Mouse (Mus musculus): Measurements from ENCODE around the gene Uqcr10. TPM values are rescaled to one million over a fixed set of nuclear protein-coding genes. Genes with fewer than 3 reads are reported as not detected.

Gene Uqcr10
- polyA plus RNA-seq, 1 experiment from 2014 or later, result 713 TPM

- peaks cover 7% of the 10 kb centered on the region; the same call in 1 of the 2 replicates for H3K36me3 ChIP-seq
- no peak overlapping the region for H3K27ac ChIP-seq
- no peaks in the 10 kb centered on the region for H3K27me3 ChIP-seq (replicated peaks)
- WGBS (ENCODE audit: insufficient replicate concordance), result 76% methylated on average over 7 of the region's 7 CpGs
- no peaks in the 10 kb centered on the region for H3K9me3 ChIP-seq (replicated peaks)
- no peak for ATAC-seq
- no peak overlapping the region for H3K4me2 ChIP-seq
- H3K4me1 ChIP-seq, result no peaks in the 10 kb centered on the region
- no peak overlapping the region for H3K9ac ChIP-seq
- no peak overlapping the region for H3K4me3 ChIP-seq
Measured at GRCm38 (mm10) chr11:4731781-4732180, 27.6 kb upstream of the Uqcr10 start.

- Histone ChIP-seq H3K36me3 (peaks cover 12% of the 10 kb centered on the region; the same call in 1 of the 2 replicates), H3K9ac (no peak overlapping the region), H3K4me3 (no peak overlapping the region), H3K4me2 (no peak overlapping the region), H3K4me1 (no peaks in the 10 kb centered on the region), H3K9me3 (replicated peaks) (no peaks in the 10 kb centered on the region), H3K27me3 (replicated peaks) (no peaks in the 10 kb centered on the region), H3K27ac (no peak overlapping the region)
- WGBS (ENCODE audit: insufficient replicate concordance), result 73% methylated on average over 5 of the region's 5 CpGs
- ATAC-seq, result no peak
Measured at GRCm38 (mm10) chr11:4730913-4731312, 26.8 kb upstream of the Uqcr10 start.

GRCm38 (mm10) chr11:4730096-4730495 is 26.0 kb upstream of the Uqcr10 start:
- Histone ChIP-seq H3K27ac (no peak overlapping the region), H3K27me3 (replicated peaks) (no peaks in the 10 kb centered on the region), H3K4me1 (no peaks in the 10 kb centered on the region), H3K4me2 (no peak overlapping the region), H3K9me3 (replicated peaks) (no peaks in the 10 kb centered on the region), H3K4me3 (no peak overlapping the region), H3K36me3 (peaks cover 12% of the 10 kb centered on the region; the same call in 1 of the 2 replicates), H3K9ac (no peak overlapping the region)
- no peak for ATAC-seq
- 76% methylated on average over 6 of the region's 6 CpGs for WGBS (ENCODE audit: insufficient replicate concordance)

- no peak overlapping the region for H3K4me2 ChIP-seq
- 53% methylated on average over 12 of the region's 12 CpGs for WGBS (ENCODE audit: insufficient replicate concordance)
- no peak overlapping the region for H3K9ac ChIP-seq
- no peaks in the 10 kb centered on the region for H3K27me3 ChIP-seq (replicated peaks)
- peaks cover 12% of the 10 kb centered on the region for H3K36me3 ChIP-seq
- no peaks in the 10 kb centered on the region for H3K4me1 ChIP-seq
- no peak overlapping the region for H3K27ac ChIP-seq
- ATAC-seq, result no peak
- no peak overlapping the region for H3K4me3 ChIP-seq
- no peaks in the 10 kb centered on the region for H3K9me3 ChIP-seq (replicated peaks)
Measured at GRCm38 (mm10) chr11:4729603-4730002, 25.5 kb upstream of the Uqcr10 start.

GRCm38 (mm10) chr11:4721728-4722127 is 17.6 kb upstream of the Uqcr10 start:
- ATAC-seq, result no peak
- WGBS (ENCODE audit: insufficient replicate concordance), result 78% methylated on average over 8 of the region's 8 CpGs
- H3K9me3 ChIP-seq (replicated peaks), result no peaks in the 10 kb centered on the region
- no peaks in the 10 kb centered on the region; the same call in 1 of the 2 replicates for H3K4me1 ChIP-seq
- H3K4me2 ChIP-seq, result no peak overlapping the region
- H3K4me3 ChIP-seq, result no peak overlapping the region
- H3K27ac ChIP-seq, result no peak overlapping the region
- no peaks in the 10 kb centered on the region for H3K27me3 ChIP-seq (replicated peaks)
- no peak overlapping the region for H3K9ac ChIP-seq
- H3K36me3 ChIP-seq, result peaks cover 12% of the 10 kb centered on the region

GRCm38 (mm10) chr11:4720900-4721580 is 16.9 kb upstream of the Uqcr10 start:
- 66% methylated on average over 7 of the region's 7 CpGs for WGBS (ENCODE audit: insufficient replicate concordance)
- Histone ChIP-seq H3K4me2 (no peak overlapping the region), H3K4me1 (no peaks in the 10 kb centered on the region; the same call in 1 of the 2 replicates), H3K27me3 (replicated peaks) (no peaks in the 10 kb centered on the region), H3K4me3 (no peak overlapping the region), H3K9ac (no peak overlapping the region), H3K9me3 (replicated peaks) (no peaks in the 10 kb centered on the region), H3K27ac (no peak overlapping the region), H3K36me3 (peaks cover 8% of the 10 kb centered on the region)
- ATAC-seq, result no peak

GRCm38 (mm10) chr11:4720393-4720792 is 16.3 kb upstream of the Uqcr10 start:
- ATAC-seq, result no peak
- Histone ChIP-seq H3K27me3 (replicated peaks) (no peaks in the 10 kb centered on the region), H3K4me3 (no peak overlapping the region), H3K27ac (no peak overlapping the region), H3K36me3 (peaks cover 8% of the 10 kb centered on the region), H3K9me3 (replicated peaks) (no peaks in the 10 kb centered on the region), H3K9ac (no peak overlapping the region), H3K4me2 (no peak overlapping the region), H3K4me1 (no peaks in the 10 kb centered on the region; the same call in 1 of the 2 replicates)
- WGBS (ENCODE audit: insufficient replicate concordance), result 71% methylated on average over 11 of the region's 11 CpGs

- Histone ChIP-seq H3K4me1 (no peaks in the 10 kb centered on the region; the same call in 1 of the 2 replicates), H3K9me3 (replicated peaks) (no peaks in the 10 kb centered on the region), H3K36me3 (peaks cover 8% of the 10 kb centered on the region), H3K4me3 (no peak overlapping the region), H3K27me3 (replicated peaks) (no peaks in the 10 kb centered on the region), H3K9ac (no peak overlapping the region), H3K4me2 (no peak overlapping the region), H3K27ac (no peak overlapping the region)
- ATAC-seq, result no peak
- 75% methylated on average over 9 of the region's 9 CpGs for WGBS (ENCODE audit: insufficient replicate concordance)
Measured at GRCm38 (mm10) chr11:4719961-4720360, 15.8 kb upstream of the Uqcr10 start.

- Histone ChIP-seq H3K4me2 (no peak overlapping the region), H3K27ac (no peak overlapping the region), H3K9me3 (replicated peaks) (no peaks in the 10 kb centered on the region), H3K36me3 (peaks cover 8% of the 10 kb centered on the region; the same call in 1 of the 2 replicates), H3K27me3 (replicated peaks) (no peaks in the 10 kb centered on the region), H3K4me1 (no peaks in the 10 kb centered on the region; the same call in 1 of the 2 replicates), H3K9ac (no peak overlapping the region), H3K4me3 (no peak overlapping the region)
- 70% methylated on average over 5 of the region's 5 CpGs for WGBS (ENCODE audit: insufficient replicate concordance)
- ATAC-seq, result no peak
Measured at GRCm38 (mm10) chr11:4718548-4718947, 14.4 kb upstream of the Uqcr10 start.

GRCm38 (mm10) chr11:4716530-4717236 is 12.5 kb upstream of the Uqcr10 start:
- H3K9ac ChIP-seq, result no peak overlapping the region
- WGBS (ENCODE audit: insufficient replicate concordance), result 81% methylated on average over 5 of the region's 5 CpGs
- H3K9me3 ChIP-seq (replicated peaks), result no peaks in the 10 kb centered on the region
- no peak overlapping the region for H3K4me2 ChIP-seq
- no peaks in the 10 kb centered on the region for H3K36me3 ChIP-seq
- H3K4me3 ChIP-seq, result no peak overlapping the region
- no peak for ATAC-seq
- no peaks in the 10 kb centered on the region; the same call in 1 of the 2 replicates for H3K4me1 ChIP-seq
- H3K27me3 ChIP-seq (replicated peaks), result no peaks in the 10 kb centered on the region
- no peak overlapping the region for H3K27ac ChIP-seq

- H3K4me1 ChIP-seq, result no peaks in the 10 kb centered on the region; the same call in 1 of the 2 replicates
- no peak for ATAC-seq
- H3K9ac ChIP-seq, result no peak overlapping the region
- H3K4me2 ChIP-seq, result no peak overlapping the region
- H3K36me3 ChIP-seq, result no peaks in the 10 kb centered on the region
- no peak overlapping the region for H3K27ac ChIP-seq
- H3K9me3 ChIP-seq (replicated peaks), result no peaks in the 10 kb centered on the region
- WGBS (ENCODE audit: insufficient replicate concordance), result 74% methylated on average over 4 of the region's 4 CpGs
- H3K4me3 ChIP-seq, result no peak overlapping the region
- H3K27me3 ChIP-seq (replicated peaks), result no peaks in the 10 kb centered on the region
Measured at GRCm38 (mm10) chr11:4715596-4715995, 11.5 kb upstream of the Uqcr10 start.

- Histone ChIP-seq H3K4me3 (no peak overlapping the region), H3K9ac (no peak overlapping the region), H3K9me3 (replicated peaks) (no peaks in the 10 kb centered on the region), H3K27me3 (replicated peaks) (no peaks in the 10 kb centered on the region), H3K4me2 (no peak overlapping the region), H3K27ac (no peak overlapping the region), H3K4me1 (no peaks in the 10 kb centered on the region; the same call in 1 of the 2 replicates), H3K36me3 (no peaks in the 10 kb centered on the region)
- no peak for ATAC-seq
- 43% methylated on average over 4 of the region's 4 CpGs for WGBS (ENCODE audit: insufficient replicate concordance)
Measured at GRCm38 (mm10) chr11:4714727-4715126, 10.6 kb upstream of the Uqcr10 start.

Data from liver, embryonic 12.5 days (tissue).